Mouse (Mus musculus): ENCODE results near the gene Nr4a3. TPM values are rescaled to one million over a fixed set of nuclear protein-coding genes. Genes with fewer than 3 reads are reported as not detected.
A peak's percentile ranks its signal among the peaks of the same experiment; 100 is the strongest.

Nr4a3 gene
- total RNA-seq, 1 experiment from 2014 or later, result 4.5 TPM

DNA sequence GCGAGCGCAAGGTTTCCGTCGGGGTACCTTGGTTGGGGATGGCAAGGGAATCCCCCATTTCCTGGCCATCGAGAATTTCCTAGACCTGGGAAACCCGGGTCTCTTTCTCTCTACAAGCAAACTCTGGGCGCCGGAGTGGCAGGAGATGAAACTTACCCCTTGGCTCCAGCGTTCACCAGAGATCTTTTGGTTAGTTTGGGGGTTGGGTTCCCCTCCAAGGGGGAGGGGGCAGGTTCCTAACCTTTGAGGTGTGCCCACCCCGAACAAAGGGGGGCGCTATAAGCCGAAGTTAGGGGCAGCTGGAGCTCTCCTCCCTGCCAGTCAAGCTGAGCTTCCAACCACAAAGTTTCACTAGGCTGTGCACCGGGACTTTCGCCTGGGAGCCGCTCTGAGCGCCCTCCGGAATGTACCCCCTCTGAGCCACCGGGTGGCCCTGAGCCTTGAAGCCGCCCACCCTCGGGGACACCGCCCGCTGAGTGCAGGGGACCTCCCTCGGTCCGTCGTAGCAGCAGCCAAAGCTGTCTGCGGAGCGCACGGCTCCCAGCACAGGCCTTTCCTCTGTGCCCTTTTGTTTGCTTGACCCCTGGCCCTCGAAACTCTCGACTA is 2.9 kb downstream of the Nr4a3 start:
- no peak for ATAC-seq (replicated peaks; ENCODE audit: insufficient number of reproducible peaks, low FRiP score, low TSS enrichment, poor library complexity, severe bottlenecking)

DNA sequence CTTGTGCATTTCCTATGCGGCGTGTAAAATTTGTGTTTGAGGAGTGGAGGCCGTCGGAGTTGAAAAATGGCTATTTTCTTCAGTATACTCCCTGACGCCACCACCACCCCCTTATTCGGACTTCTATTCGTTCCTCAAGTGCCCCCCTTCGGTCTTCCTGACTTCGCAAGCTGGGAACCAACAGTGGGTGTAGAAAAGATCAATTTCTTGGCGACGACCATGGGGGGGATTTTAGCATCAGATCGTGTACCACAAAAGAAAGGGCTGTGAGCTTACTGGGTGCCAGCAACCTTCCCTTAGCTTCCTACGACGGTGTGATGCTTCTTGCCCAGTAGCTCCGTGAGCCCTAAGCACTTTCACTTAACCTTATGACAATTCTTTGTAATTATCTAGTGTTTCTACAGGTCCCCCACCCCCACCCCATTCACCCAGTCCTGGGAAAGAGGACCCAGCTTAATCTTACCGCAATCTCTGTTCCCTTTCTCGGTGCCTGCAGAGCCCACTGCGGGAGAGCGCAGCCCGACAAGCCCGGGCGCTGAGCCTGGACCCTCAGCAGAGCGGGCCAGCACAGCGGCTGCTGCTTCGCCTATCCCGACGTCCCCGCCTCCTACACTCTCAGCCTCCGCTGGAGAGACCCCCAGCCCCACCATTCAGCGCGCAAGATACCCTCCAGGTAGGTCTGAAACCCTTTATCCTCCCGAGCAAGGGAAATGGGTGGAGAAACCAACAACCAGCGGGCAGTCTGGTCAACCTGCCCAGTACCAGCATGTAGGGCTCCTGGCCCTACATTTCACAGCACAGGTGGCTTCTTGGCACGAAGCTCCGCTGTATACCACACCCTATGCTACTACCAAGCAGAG is 3.7 kb downstream of the Nr4a3 start:
- no peak for ATAC-seq (replicated peaks; ENCODE audit: insufficient number of reproducible peaks, low FRiP score, low TSS enrichment, poor library complexity, severe bottlenecking)

DNA sequence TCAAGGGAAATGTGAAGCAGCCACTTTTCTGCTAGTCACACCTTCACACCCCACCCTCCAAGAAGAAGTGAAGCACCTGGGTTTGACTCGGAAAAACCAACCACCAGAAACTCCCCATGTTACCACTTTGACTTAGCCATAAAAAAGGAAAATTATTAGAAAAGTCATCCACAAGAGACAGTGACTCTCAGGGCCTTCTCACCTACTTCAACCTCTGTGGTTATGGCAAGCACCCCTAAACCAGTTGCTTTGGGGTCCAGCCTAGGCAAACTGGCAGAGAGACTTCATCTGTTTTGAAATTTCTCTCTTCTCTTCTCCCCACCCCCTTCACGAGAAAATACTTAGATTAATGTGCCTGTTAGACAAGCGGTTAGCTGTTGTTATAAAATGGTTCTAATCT is 5.1 kb downstream of the Nr4a3 start:
- ATAC-seq (replicated peaks; ENCODE audit: insufficient number of reproducible peaks, low FRiP score, low TSS enrichment, poor library complexity, severe bottlenecking), result no peak

- ATAC-seq (replicated peaks; ENCODE audit: insufficient number of reproducible peaks, low FRiP score, low TSS enrichment, poor library complexity, severe bottlenecking), result no peak
Measured at GRCm38 (mm10) chr4:48050442-48050841, 5.5 kb downstream of the Nr4a3 start.

GRCm38 (mm10) chr4:48051086-48051673 is 6.2 kb downstream of the Nr4a3 start:
- no peak for ATAC-seq (replicated peaks; ENCODE audit: insufficient number of reproducible peaks, low FRiP score, low TSS enrichment, poor library complexity, severe bottlenecking)

GRCm38 (mm10) chr4:48051674-48052121 is 6.7 kb downstream of the Nr4a3 start:
- ATAC-seq (replicated peaks; ENCODE audit: insufficient number of reproducible peaks, low FRiP score, low TSS enrichment, poor library complexity, severe bottlenecking), result no peak

- ATAC-seq (replicated peaks; ENCODE audit: insufficient number of reproducible peaks, low FRiP score, low TSS enrichment, poor library complexity, severe bottlenecking), result no peak
Measured at GRCm38 (mm10) chr4:48061716-48062115, 16.8 kb downstream of the Nr4a3 start.

GRCm38 (mm10) chr4:48064311-48064710 is 19.4 kb downstream of the Nr4a3 start:
- ATAC-seq (replicated peaks; ENCODE audit: insufficient number of reproducible peaks, low FRiP score, low TSS enrichment, poor library complexity, severe bottlenecking), result no peak

DNA sequence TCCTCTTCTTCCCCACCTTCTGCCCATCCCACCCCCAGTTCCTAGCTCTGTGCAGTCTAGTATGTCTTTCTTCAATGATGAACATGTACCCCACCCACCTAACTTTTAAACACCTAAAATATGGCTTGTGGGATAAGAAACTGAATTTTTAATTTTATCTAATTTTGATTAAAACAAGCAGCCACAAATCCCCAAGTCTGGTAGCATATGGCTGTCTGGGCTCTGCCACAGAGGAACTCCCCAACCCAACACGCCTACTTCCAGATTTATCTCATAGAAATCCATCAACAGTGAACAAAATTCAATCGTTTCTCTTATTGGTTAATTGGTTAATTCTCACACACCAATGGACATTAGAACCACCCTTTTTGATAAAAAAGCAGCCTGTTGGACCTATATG is 21.7 kb downstream of the Nr4a3 start:
- no peak for ATAC-seq (replicated peaks; ENCODE audit: insufficient number of reproducible peaks, low FRiP score, low TSS enrichment, poor library complexity, severe bottlenecking)

DNA sequence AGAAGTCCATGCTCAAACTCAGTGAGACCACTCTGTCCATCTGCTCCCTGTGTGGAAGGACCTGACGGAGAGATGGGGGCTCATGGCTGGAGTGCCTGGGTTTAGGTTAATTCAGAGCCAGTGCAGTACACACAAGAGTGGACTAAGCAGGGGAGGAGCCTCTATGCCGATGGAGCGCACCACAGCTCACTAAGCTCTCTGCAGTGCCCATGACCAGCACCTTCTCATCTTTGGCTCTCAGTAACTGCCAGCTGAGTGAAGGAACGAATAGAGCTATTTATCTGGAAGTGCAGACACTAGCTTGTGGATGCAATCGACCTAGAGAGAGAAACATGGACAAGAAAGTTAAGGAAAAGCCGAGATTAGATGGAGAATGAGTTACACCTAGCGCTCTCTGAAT is 24.2 kb downstream of the Nr4a3 start:
- ATAC-seq (replicated peaks; ENCODE audit: insufficient number of reproducible peaks, low FRiP score, low TSS enrichment, poor library complexity, severe bottlenecking), result no peak

GRCm38 (mm10) chr4:48072006-48072405 is 27.1 kb downstream of the Nr4a3 start:
- ATAC-seq (replicated peaks; ENCODE audit: insufficient number of reproducible peaks, low FRiP score, low TSS enrichment, poor library complexity, severe bottlenecking), result no peak

- ATAC-seq (replicated peaks; ENCODE audit: insufficient number of reproducible peaks, low FRiP score, low TSS enrichment, poor library complexity, severe bottlenecking), result no peak
Measured at GRCm38 (mm10) chr4:48073325-48073724, 28.4 kb downstream of the Nr4a3 start.

DNA sequence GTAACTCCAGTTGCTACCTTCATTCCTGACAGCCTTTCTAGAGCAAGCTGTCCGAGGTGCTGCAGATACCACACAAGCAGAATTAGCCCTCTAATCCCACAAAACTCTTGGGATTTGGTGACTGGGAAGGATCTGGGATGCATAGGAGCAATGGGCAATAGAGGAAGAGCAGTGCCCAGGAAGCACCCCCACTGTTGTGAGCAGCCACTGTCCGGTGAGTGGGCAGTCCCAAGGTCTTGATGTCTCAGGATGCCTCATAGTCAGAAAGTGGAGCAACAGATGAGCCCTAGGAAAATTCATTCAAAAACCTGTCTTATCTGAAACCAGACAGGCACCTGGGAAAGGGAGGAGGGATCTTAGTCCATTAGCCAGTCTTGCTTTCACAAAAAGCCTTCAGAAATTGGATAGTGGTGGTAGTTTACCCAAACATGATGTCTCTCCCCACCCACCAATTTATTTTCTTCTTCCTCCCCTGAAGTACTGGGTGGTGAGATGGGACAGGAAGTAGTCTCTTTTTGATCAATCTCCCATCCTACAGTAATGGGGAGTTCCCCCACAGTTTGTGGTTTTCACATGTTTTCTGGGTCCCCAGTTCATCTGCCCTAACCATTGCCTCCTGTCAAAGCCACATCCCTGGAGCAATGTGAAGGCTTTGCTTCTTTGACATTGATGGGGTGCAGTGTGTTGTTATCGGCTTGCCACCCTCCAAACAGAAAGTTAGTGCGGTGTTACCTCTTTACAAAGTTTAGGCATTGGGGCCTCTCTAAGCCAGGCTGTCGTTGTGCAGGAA is 29.7 kb downstream of the Nr4a3 start:
- ATAC-seq (replicated peaks; ENCODE audit: insufficient number of reproducible peaks, low FRiP score, low TSS enrichment, poor library complexity, severe bottlenecking), result peak; percentile 57; the same call in 1 of the 2 replicates

- peak; percentile 64 for ATAC-seq (replicated peaks; ENCODE audit: insufficient number of reproducible peaks, low FRiP score, low TSS enrichment, poor library complexity, severe bottlenecking)
Measured at GRCm38 (mm10) chr4:48076693-48077471, 31.9 kb downstream of the Nr4a3 start.

DNA sequence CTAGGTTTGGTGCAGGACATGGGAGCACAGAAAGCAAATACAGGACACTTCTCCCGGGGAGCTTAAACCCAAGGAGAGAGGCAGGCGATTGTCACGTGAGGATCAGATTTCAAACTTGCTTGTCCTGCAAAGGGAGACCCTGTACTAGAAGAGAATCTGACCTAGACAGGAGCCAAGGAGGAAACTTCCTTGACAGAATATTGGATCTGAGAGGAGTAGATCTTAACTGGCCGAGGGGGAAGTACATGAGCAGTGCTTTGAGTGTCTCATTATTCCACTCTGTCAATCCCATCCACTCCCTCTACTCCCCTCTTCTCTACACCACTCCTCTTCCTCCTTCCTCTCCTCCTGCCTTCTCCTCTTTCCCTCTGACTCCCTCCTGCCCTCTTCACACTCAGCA is 33.3 kb downstream of the Nr4a3 start:
- no peak for ATAC-seq (replicated peaks; ENCODE audit: insufficient number of reproducible peaks, low FRiP score, low TSS enrichment, poor library complexity, severe bottlenecking)

DNA sequence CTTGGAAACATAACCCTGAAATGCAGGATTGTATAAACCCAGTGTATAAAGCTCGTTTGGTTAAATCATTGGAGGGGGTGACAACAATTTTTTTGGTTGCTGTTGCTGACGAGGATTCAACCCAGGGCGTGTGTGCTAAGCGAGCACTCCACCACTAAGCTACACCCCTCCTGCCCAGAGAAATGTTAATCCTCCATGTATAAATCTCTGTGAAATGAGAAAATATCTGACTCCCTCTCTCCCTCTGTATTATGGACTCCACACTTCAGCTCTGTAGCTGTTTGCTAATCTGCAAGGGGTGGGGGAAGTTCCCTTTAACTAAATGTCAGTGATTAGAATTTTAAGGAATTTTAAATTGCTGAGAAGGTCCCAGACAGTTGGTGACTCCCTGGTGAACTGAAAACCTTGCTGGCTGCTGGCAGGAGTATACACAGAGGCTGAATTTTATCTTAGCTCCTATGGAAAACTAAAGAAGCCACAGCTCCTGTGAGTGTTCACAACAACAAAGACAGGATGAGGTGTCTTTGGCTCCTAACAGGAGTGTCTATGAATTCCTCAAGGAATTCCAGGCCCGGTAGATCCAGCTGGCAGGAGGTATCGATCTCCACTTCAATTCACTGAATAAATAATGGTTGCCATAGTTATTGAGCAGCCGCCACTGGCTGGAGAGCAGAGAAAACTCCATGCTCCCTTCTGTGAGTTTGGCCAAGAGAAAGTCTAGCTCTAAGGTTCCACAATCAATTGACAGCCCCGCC is 34.5 kb downstream of the Nr4a3 start:
- ATAC-seq (replicated peaks; ENCODE audit: insufficient number of reproducible peaks, low FRiP score, low TSS enrichment, poor library complexity, severe bottlenecking), result no peak

- no peak for ATAC-seq (replicated peaks; ENCODE audit: insufficient number of reproducible peaks, low FRiP score, low TSS enrichment, poor library complexity, severe bottlenecking)
Measured at GRCm38 (mm10) chr4:48083452-48083851, 38.5 kb downstream of the Nr4a3 start.

- ATAC-seq (replicated peaks; ENCODE audit: insufficient number of reproducible peaks, low FRiP score, low TSS enrichment, poor library complexity, severe bottlenecking), result no peak
Measured at GRCm38 (mm10) chr4:48086609-48087008, 41.7 kb downstream of the Nr4a3 start.

Data from monocyte, adult 5-6 weeks (primary cell).